In genomic region chr2:60705426-60705825, GRCm38 (mm10) we compare ENCODE assay signal across 16 mouse cellular contexts. TPM values are rescaled to one million over a fixed set of nuclear protein-coding genes. Genes with fewer than 3 reads are reported as not detected.
"Had no signal": no experiment of that assay in that cellular context is flagged by ENCODE, and none has a peak within 500 bp of the region (broad histone marks: within the 10 kb centered on the region; RNA-seq: fewer than 3 reads in every experiment).

No protein-coding gene starts in this region.

- H3K36me3 ChIP-seq: limb, embryonic 10.5 days; liver, embryonic 15.5 days; midbrain, embryonic 10.5 days; neural tube, embryonic 12.5 days had no signal

- DNase-seq: layer of hippocampus, adult 9-11 months; lung, adult 2 months; lung, postnatal 36 days; midbrain, embryonic 14.5 days had no signal

- H3K27ac ChIP-seq: limb, embryonic 10.5 days; liver, embryonic 15.5 days; midbrain, embryonic 10.5 days; neural tube, embryonic 12.5 days; stomach, postnatal 0 days had no signal

- H3K4me3 ChIP-seq: limb, embryonic 10.5 days; liver, embryonic 15.5 days; midbrain, embryonic 10.5 days; neural tube, embryonic 12.5 days had no signal

- H3K4me2 ChIP-seq: liver, embryonic 11.5 days; liver, embryonic 15.5 days; neural tube, embryonic 12.5 days had no signal

- H3K9ac ChIP-seq: liver, embryonic 15.5 days; neural tube, embryonic 12.5 days had no signal

- H3K9me3 ChIP-seq: limb, embryonic 10.5 days; liver, embryonic 15.5 days; midbrain, embryonic 10.5 days; neural tube, embryonic 12.5 days had no signal

- ATAC-seq: inflammation-experienced regulatory T-cells, adult 6 months; intestine, postnatal 0 days; lung, postnatal 0 days had no signal

- H3K27me3 ChIP-seq: liver, embryonic 15.5 days; neural tube, embryonic 12.5 days had no signal

- H3K4me1 ChIP-seq: liver, embryonic 15.5 days; neural tube, embryonic 12.5 days had no signal

RNA-seq across cellular contexts. Expression of gene Itgb6, which starts 17.0 kb away (rescaled TPM):
- total RNA-seq: left cerebral cortex, adult 18-20 months; monocyte, adult 5-6 weeks; neutrophil, adult 5-6 weeks had no signal
- polyA plus RNA-seq: inflammation-experienced regulatory T-cells, adult 6 months; midbrain, embryonic 14.5 days had no signal
